Mouse (Mus musculus) left cerebral cortex, postnatal 10 days (tissue): Measurements from ENCODE around the gene Crb2. TPM values are rescaled to one million over a fixed set of nuclear protein-coding genes. Genes with fewer than 3 reads are reported as not detected.

Experiments
- DNase-seq, 2 experiments: peaks; one replicate each; pipeline ENCODE4 v3.0.0; 2021 to 2022; ENCODE audit warnings: low spot score in 2 of 2, mixed read lengths in 1 of 2; ENCODE audit errors: extremely low spot score in 1 of 2
- intact Hi-C: fragments of 180-260 bp; cut with DNase I; formaldehyde crosslinking; loops from one replicate; pipeline ENCODE4 v1.15.1; 2025
- total RNA-seq, 2 experiments: library from RNA; stranded (reverse); gene quantifications; 2 replicates each; pipeline ENCODE4 v1.2.3; 2021

The Crb2 gene
- total RNA-seq, result 1 to 10 TPM; 5.4 to 7.0 TPM

- DNase-seq, result peak in 1 of 2 experiments; percentile 44
- intact Hi-C loops, result loop anchor here (10.0 kb wide), 2 partner anchors 201 to 351 kb away; partner anchors contain the start of gene Rc3h2
These were observed at the start of gene Crb2 for GRCm38 (mm10) chr2:37776016-37776415. Gene Crb2 (plus strand): TSS chr2:37776249.

- intact Hi-C loops, result no loop called here
These were observed 44.7 kb upstream of the Crb2 start for GRCm38 (mm10) chr2:37731241-37731801.

DNA sequence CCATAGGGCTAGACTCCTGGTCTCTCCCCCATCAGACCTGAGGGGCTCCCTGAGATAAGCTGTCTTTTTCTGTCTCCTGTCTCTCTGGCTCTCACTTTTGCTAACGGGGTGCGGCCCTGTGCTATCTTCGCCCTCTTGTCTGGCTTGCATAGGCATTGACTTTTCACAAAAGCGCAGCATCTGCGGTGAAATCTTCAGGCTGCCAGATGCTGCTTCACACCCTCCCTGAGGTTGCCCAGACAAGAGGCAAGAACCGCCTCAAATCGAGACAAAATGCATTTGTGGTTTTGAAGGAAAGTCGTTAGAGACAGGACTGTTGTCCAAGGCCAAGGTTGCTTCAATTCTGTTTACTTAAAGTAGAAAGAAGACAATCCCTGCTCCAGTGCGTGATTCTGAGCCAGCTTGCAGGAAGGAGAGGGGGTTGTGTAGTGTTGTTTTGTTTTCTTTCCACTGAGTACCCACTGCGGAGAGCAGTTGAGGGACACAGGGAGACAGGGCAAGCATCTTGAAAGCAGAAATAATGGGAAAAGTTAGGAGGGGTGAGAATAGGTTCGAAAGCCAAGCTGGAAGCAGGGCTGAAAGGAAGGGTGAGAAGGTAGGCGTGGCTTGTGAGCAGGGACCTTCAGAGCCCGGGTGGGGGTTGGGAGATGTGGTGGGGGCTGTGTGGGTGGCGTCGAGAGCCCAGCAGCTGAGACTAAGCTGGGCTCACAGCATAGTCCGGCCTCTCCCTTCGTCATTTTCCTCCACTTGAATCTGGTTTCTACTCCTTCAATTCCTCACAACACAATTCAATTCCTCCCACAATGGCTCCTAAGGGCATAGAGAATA is 40.9 kb upstream of the Crb2 start:
- intact Hi-C loops, result no loop called here
- DNase-seq, result peak in 1 of 2 experiments; percentile 65

More at GRCm38 (mm10) chr2:37731241-37731801, 44.7 kb upstream of the Crb2 start:
- no peak for DNase-seq

- DNase-seq, result no peak
- intact Hi-C loops, result no loop called here
These were observed 40.3 kb upstream of the Crb2 start for GRCm38 (mm10) chr2:37735807-37736188.

DNA sequence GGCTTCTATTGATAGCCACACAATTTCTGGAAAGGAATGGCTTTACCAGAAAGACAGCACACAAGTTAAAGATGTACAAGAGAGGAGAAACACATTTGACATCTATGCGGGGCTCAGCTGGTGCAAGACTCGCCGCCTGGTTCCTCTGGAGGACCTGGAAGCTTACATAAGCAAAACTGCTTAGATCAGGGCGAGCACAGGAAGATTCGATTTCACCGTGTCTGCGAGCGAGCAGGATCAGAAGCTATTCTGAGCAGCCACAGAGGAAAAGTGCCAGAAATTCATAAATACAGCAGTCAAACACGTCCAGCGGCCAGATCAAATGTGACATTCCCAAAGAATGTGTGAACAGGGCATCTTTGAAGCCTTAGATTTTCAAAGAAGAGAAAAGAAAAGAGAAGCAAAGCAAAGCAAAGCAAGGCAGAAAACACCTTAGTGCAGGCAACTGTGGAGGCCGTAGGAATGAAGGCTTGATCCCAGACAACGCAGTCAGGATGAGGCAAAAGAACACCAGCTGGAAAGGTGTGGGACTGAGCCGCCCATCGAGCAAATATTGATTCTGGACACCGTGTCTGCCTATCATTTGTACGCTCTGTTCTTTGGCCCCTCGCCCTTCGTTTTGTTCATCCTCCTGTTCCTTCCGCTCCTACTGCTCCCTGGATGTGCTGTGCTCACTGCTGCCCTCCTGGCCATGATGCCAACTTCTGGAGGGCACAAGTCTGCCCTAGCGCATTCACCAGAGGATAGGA is 34.1 kb upstream of the Crb2 start:
- intact Hi-C loops, result no loop called here

DNA sequence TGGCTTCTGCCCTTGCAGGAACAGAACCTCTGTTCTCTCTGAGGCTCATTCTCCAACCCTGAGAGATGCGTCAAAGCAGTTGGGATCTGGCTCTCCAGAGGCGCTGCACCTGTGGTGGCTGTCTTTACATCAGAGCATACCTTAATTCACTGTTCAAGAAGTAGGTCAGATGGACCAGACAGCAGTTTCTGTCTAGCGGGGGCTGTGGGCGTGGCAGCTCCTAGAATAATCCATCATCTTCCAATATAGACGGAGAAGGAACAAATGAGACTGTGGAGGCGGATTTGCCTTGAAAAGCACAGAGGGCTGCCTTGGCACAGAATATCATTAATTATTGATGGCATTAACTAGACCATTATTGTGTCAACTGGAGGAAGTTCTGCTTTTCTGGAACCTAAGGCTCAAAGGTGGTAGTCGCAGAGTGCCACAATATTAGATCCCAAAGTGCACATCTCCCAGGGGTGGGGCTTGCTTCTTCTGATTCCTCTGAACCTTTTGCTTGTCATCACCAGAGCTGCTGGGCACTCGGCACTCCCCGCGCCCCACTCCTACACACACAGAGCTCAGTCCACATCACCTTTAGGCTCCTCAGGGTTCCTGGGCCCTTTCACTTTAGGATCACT is 31.2 kb upstream of the Crb2 start:
- intact Hi-C loops, result no loop called here
- DNase-seq, result no peak

More for the DNA sequence above, 34.1 kb upstream of the Crb2 start:
- peak in 1 of 2 experiments; percentile 54 for DNase-seq

- no peak for DNase-seq
- intact Hi-C loops, result no loop called here
These were observed 29.6 kb upstream of the Crb2 start for GRCm38 (mm10) chr2:37746293-37747049.

DNA sequence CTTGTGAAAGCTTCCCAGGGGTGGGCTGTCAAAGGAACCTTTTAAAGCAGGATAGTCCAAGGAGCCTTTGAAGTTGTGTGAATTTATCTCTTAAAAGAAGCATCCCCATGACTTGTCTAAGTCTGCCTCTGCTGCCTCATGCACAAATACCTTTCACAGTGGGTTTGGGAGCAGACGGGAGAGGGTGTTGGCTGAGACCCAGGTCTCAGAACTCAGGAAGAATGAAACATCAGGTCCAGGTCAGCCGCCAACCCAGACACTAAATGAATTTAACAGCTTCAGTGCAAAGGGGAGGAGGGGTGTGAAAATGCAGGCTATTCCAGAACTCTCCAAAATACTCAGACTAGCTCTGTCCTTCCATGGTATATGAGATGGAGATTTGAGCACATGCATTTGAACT is 28.1 kb upstream of the Crb2 start:
- intact Hi-C loops, result no loop called here
- peak in 1 of 2 experiments; percentile 55 for DNase-seq

DNA sequence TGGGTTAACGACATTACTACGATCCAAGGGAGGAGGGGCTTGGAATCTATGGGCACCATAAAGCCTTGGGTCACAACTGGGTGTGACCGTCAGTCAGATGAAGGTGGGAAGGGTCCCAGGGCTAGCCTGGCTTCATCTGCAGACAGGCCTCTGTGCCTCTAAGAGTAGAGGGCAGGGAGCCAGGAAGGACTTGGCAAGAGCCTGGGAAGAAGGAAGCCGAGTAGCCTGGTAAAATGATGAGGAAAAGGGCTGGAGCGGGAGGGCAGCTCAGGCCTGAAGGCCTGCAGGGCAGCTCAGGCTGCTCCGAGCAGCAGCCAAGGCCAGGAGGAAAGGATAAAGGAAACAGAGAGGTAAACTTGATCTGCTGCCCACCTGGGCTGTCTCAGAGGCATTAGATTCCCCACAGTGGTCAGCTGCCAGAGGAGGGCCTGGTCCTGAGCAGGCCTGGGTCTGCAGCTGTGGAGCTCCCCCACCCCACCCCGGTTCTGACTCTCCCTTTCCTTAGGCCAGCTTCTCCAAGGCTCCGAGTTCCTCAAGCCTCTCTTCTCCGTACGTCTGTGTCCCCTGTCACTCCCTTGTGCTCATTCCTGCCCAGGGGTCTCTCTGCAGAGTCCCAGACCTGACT is 27.5 kb upstream of the Crb2 start:
- DNase-seq, result peak in 1 of 2 experiments; percentile 67
- intact Hi-C loops, result no loop called here

DNA sequence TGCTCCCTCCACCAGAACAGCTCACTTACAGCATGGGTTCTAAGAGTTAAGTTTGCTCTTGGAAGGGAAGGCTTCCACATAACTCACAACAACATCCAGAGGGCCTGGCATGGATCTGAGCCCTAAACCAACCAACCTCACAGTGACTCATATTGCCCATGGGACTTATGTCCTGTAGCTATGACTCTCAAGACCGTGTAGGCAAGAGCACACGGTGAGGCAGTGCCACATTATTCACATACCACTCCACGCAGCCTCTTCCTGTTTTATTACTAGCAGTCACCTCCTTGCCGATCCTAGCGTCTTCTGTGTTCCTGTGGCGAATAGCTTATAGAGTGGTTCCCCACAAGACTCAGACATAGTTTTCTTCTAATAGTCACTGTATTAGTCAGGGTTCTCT is 26.7 kb upstream of the Crb2 start:
- no peak for DNase-seq
- intact Hi-C loops, result no loop called here

DNA sequence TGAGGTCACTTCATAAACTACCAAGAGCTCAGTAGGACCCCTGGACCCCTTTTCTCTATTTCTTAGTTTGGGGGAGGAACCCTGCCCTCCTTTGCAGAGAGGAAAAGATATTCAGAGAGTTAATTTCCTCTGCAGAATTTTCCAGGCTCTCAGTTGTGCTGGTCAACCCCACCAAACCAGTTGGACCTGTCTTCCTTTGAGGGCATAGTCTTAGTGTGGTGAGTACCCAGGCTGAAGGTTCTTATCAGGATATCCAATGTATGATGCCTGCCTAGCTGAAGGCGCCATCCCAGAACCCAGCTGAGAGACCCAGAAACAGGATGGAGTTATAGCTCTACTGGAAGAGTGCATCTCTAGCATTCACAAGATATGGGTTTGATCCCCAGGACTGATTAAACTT is 24.9 kb upstream of the Crb2 start:
- intact Hi-C loops, result no loop called here
- no peak for DNase-seq

DNA sequence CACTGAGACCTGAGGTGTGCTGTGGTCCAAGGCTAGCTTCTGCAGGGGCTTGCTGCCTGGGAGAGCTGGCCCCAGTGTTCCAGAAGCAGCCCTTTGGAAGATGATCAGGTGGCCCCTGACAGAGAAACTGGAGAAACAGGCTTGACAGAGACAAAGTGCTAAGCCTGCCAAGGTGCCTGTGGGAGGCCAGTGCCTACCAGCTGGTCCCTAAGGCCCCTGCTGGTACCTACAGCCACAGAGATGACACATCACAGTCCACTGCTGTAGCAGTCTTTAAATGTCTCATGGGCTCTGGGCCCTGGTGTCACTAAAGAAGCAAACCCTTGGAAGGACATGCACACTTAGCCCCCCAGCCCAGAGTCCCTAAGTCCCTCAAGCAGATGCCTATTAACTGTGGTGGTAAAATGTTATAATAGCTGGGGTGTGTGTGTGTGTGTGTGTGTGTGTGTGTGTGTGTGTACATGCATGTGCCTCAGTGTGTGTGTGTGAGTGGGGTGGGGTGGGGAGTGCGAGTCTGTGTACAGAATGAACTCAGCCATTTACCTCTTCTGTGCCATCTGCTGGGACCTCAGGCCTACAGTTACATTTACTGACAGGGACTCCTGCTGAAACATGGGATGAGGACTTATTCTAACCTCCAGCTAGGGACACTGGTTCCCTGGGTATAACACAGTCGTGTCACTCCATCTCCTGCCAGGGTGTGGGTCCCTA is 19.7 kb upstream of the Crb2 start:
- intact Hi-C loops, result no loop called here
- no peak for DNase-seq

- intact Hi-C loops, result no loop called here
- DNase-seq, result no peak
These were observed 19.0 kb upstream of the Crb2 start for GRCm38 (mm10) chr2:37757016-37757415.

- intact Hi-C loops, result no loop called here
- no peak for DNase-seq
These were observed 18.3 kb upstream of the Crb2 start for GRCm38 (mm10) chr2:37757784-37758183.

- intact Hi-C loops, result no loop called here
- DNase-seq, result no peak
These were observed 17.6 kb upstream of the Crb2 start for GRCm38 (mm10) chr2:37758343-37759015.

DNA sequence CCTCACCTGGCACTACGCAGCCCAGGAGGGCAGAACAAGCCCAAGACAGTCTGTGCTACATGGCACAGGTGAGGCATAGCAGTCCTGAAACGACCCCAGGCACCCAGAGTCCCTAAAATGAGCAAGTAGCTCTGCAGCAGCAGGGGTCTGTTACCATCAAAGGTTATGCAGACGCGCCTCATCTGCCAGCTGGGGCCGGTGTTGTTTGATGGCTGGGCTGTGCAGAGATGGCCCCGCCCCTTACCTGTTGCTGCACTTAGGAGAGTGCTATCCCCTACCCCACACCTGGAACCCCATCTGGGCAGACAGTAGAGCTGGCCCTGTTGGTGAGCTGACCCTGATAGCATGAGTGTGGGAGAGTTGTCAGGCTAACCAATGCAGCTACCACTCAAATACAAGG is 15.4 kb upstream of the Crb2 start:
- intact Hi-C loops, result no loop called here
- DNase-seq, result no peak

DNA sequence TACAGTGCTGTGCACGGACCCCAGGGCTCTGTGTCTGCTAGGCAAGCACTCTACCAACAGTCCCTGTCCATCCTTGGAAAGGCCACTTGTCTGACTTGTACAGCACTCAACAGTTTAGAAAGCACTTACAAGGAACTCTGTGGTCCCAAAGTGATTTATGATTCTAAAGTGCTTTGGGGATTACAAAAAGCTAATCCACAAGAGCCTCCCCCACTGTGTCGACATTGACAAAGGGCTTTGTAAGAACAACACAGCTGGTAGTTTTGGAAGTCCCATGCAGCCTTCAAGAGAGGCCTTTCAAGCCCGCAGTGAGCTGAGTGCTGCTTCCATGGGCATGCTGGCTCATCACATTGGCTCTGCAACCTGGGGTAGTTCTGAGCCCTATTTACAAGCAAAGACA is 12.4 kb upstream of the Crb2 start:
- intact Hi-C loops, result no loop called here
- DNase-seq, result no peak
